Mouse (Mus musculus): ENCODE results near the gene Dcaf12l2.

The Dcaf12l2 gene

DNA sequence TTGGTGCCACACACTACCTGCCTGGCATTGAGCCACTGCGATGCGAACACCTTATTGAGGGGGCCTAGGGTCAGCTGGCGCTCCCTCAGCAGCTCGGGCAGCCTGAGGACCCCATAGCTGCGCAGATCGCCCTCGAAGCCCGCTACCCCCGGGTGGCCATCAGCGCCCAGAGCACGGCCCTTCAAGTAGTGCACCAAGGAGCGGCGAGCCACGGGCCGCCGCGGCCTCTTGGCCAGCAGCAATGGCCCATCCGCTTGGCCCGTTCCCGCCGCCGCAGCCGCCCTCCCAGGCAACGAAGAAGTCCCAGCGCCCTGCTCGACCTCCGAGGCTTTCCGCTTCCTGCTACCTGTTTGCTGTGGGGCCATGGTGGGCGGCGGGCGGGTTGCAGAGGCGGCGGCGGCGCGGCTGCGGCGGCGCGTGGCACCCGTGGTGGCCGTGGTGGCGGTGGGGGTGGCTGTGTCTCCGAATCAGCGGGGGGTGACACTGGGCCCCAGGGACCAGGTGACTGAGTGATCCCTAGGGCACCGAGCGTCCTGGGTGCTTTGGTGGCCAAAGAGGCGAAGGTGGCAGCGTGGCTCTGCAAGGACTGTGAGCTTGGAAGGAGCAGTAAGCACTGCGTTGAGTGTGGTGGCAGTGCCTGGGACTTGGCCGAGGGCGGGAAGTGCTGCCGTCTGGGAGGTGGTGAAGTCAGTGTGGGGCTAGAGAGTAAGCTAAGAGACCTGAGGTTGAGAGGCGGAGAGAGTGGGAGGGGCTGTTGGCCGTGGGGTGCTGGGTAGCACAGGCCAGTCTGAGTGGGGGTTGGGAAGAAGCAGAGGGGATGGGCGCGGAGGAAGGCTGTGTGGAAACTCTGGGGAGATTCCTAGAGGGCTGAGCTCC lies at the start of gene Dcaf12l2:
Gene Dcaf12l2 (minus strand): TSS at position 697 of the 876 bp plus-strand sequence.
- no peak for DNase-seq (ENCODE audit: low read depth, low spot score)

DNA sequence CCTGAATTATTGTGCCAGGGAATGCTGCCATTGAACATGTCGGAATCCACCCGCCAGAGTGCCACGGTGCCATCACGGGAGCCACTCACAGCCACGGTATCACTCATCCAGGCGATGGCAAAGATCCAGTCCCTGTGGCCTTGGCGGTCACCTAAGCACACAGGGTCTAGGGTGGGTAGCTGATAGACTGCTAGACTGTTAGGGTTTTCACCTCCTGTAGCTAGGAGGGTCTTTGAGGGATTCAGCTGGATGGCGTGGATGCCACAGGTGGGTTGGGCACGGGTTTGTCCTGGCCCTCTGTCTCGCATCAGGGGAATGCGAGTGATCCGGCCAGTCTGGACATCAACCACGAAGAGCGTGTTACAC lies 879 bp downstream of the Dcaf12l2 start:
- DNase-seq (ENCODE audit: low read depth, low spot score) = no peak
